Mouse (Mus musculus): Measurements from ENCODE around the gene Adcy9. TPM values are rescaled to one million over a fixed set of nuclear protein-coding genes. Genes with fewer than 3 reads are reported as not detected.

Adcy9 gene
- total and polyA plus RNA-seq, 2 experiments from 2014 or later = 1.8 to 19.0 TPM

DNA sequence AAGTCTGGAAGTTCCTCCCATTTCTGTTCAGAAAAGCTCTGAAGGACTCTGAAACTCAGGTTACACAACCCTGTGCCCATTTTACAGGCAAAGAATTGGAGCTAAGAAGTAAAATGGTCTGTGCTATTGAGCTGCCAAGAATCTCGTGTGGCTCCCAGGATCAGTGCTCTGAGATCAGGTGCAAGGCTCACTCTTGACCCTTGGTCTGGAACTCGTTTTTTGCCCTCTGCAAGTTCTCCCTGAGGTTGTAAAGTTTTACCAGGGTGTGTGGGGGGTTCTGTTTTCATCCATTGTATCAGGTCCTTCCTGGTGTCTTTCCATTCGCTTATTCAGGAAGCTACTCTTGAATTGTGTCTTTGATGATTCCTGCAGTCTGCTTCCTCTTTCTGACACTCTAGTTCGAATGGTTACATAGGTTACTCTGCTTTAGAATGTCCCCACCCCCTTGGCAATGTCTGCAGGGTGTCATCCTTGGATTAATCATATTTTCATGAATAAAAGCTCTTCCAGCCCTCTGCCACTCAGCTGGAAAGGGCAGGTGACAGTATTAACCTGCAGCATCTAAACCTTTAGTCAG is 5.4 kb upstream of the Adcy9 start:
- H3K9me3 ChIP-seq (replicated peaks; ENCODE audit: control insufficient read depth, low read length) = no peaks in the 10 kb centered on the region
- no peak overlapping the region for H3K4me3 ChIP-seq (ENCODE audit: low read depth, low read length)
- ATAC-seq (ENCODE audit: insufficient read depth, low read depth) (no peak), DNase-seq (ENCODE audit: low spot score) (no peak)
- no peak overlapping the region for H3K9ac ChIP-seq (replicated peaks; ENCODE audit: low read depth, low read length)
- no peaks in the 10 kb centered on the region for H3K27me3 ChIP-seq (ENCODE audit: control insufficient read depth, insufficient read depth, low read length)
- H3K27ac ChIP-seq (ENCODE audit: low read depth) = no peak overlapping the region
- 36% methylated on average over 4 of the region's 4 CpGs for WGBS
- H3K4me1 ChIP-seq (ENCODE audit: control insufficient read depth, insufficient read depth) = no peaks in the 10 kb centered on the region
- H3K4me2 ChIP-seq (ENCODE audit: low read depth, low read length) = no peak overlapping the region
- TF ChIP-seq EP300 (IDR thresholded peaks at IDR 0.05; ENCODE audit: low read depth) (no peak), CTCF (IDR thresholded peaks at IDR 0.05; ENCODE audit: low read depth) (no peak)
- no peaks in the 10 kb centered on the region for H3K36me3 ChIP-seq (replicated peaks; ENCODE audit: control insufficient read depth, insufficient read depth, low read length)

DNA sequence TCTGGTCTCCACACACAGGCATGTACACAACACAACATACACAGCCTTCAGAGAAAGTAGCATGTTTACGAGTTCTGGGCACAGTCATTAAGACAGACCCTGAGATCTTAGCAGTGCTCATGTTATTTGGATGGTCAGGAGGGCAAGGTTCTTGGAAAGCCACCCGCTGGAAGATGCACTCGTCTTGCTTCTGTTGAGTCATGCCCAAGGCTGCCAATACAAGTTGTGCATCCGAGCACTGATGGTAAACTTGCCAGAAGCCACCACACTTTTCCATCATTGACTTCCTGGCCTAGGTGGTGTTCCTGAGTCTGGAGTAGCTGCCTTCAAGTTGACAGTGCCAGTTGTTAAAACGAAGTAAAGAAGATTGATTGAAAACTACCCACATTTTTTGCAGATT is 3.3 kb upstream of the Adcy9 start:
- Histone ChIP-seq H3K9ac (replicated peaks; ENCODE audit: low read depth, low read length) (no peak overlapping the region), H3K9me3 (replicated peaks; ENCODE audit: control insufficient read depth, low read length) (no peaks in the 10 kb centered on the region), H3K36me3 (replicated peaks; ENCODE audit: control insufficient read depth, insufficient read depth, low read length) (no peaks in the 10 kb centered on the region), H3K27ac (ENCODE audit: low read depth) (no peak overlapping the region), H3K27me3 (ENCODE audit: control insufficient read depth, insufficient read depth, low read length) (no peaks in the 10 kb centered on the region), H3K4me2 (ENCODE audit: low read depth, low read length) (no peak overlapping the region), H3K4me3 (ENCODE audit: low read depth, low read length) (no peak overlapping the region), H3K4me1 (ENCODE audit: control insufficient read depth, insufficient read depth) (peaks cover 4% of the 10 kb centered on the region; the same call in 1 of the 2 replicates)
- TF ChIP-seq CTCF (IDR thresholded peaks at IDR 0.05; ENCODE audit: low read depth) = no peak
- TF ChIP-seq EP300 (IDR thresholded peaks at IDR 0.05; ENCODE audit: low read depth) = no peak
- DNase-seq (ENCODE audit: low spot score) (no peak), ATAC-seq (ENCODE audit: insufficient read depth, low read depth) (no peak)
- 68% methylated on average over 5 of the region's 5 CpGs for WGBS

DNA sequence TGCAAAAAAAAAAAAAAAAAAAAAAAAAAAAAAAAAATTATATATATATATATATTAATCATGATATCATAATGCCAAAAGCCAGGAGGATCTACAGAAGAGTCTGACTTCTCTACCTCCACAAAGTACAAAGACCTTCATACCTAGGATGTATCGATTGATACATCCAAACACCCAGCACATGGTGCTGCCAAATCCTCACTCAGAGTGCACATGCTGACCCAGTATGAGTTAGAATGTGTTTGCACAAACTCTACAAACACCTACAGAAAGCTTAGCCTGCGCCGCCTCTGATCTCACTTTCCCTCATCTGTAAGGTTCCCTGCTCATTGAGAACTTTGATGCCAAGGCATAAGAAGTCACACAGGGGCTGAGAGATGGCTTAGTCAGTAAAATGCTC is 2.7 kb upstream of the Adcy9 start:
- H3K27me3 ChIP-seq (ENCODE audit: control insufficient read depth, insufficient read depth, low read length) = no peaks in the 10 kb centered on the region
- H3K9ac ChIP-seq (replicated peaks; ENCODE audit: low read depth, low read length) = no peak overlapping the region
- no peak for DNase-seq (ENCODE audit: low spot score)
- no peak overlapping the region for H3K27ac ChIP-seq (ENCODE audit: low read depth)
- no peak overlapping the region for H3K4me3 ChIP-seq (ENCODE audit: low read depth, low read length)
- ATAC-seq (ENCODE audit: insufficient read depth, low read depth) = no peak
- TF ChIP-seq CTCF (IDR thresholded peaks at IDR 0.05; ENCODE audit: low read depth) = no peak
- TF ChIP-seq EP300 (IDR thresholded peaks at IDR 0.05; ENCODE audit: low read depth) = no peak
- no peaks in the 10 kb centered on the region for H3K36me3 ChIP-seq (replicated peaks; ENCODE audit: control insufficient read depth, insufficient read depth, low read length)
- H3K4me1 ChIP-seq (ENCODE audit: control insufficient read depth, insufficient read depth) = peaks cover 11% of the 10 kb centered on the region
- 90% methylated on average over 3 of the region's 3 CpGs for WGBS
- H3K9me3 ChIP-seq (replicated peaks; ENCODE audit: control insufficient read depth, low read length) = no peaks in the 10 kb centered on the region
- no peak overlapping the region for H3K4me2 ChIP-seq (ENCODE audit: low read depth, low read length)

GRCm38 (mm10) chr16:4419546-4420297 is 576 bp downstream of the Adcy9 start:
- Histone ChIP-seq H3K27me3 (ENCODE audit: control insufficient read depth, insufficient read depth, low read length) (no peaks in the 10 kb centered on the region), H3K36me3 (replicated peaks; ENCODE audit: control insufficient read depth, insufficient read depth, low read length) (no peaks in the 10 kb centered on the region), H3K4me1 (ENCODE audit: control insufficient read depth, insufficient read depth) (peaks cover 34% of the 10 kb centered on the region), H3K4me2 (ENCODE audit: low read depth, low read length) (peak overlapping the region; percentile 80), H3K4me3 (ENCODE audit: low read depth, low read length) (peak overlapping the region; percentile 67), H3K9me3 (replicated peaks; ENCODE audit: control insufficient read depth, low read length) (no peaks in the 10 kb centered on the region), H3K9ac (replicated peaks; ENCODE audit: low read depth, low read length) (peak overlapping the region; percentile 57), H3K27ac (ENCODE audit: low read depth) (peak overlapping the region; percentile 84)
- TF ChIP-seq CTCF (IDR thresholded peaks at IDR 0.05; ENCODE audit: low read depth) (no peak), EP300 (IDR thresholded peaks at IDR 0.05; ENCODE audit: low read depth) (no peak)
- ATAC-seq (ENCODE audit: insufficient read depth, low read depth) = peak; percentile 69
- under 1% methylated on average over 83 of the region's 85 CpGs for WGBS
- DNase-seq (ENCODE audit: low spot score) = peak; percentile 39

DNA sequence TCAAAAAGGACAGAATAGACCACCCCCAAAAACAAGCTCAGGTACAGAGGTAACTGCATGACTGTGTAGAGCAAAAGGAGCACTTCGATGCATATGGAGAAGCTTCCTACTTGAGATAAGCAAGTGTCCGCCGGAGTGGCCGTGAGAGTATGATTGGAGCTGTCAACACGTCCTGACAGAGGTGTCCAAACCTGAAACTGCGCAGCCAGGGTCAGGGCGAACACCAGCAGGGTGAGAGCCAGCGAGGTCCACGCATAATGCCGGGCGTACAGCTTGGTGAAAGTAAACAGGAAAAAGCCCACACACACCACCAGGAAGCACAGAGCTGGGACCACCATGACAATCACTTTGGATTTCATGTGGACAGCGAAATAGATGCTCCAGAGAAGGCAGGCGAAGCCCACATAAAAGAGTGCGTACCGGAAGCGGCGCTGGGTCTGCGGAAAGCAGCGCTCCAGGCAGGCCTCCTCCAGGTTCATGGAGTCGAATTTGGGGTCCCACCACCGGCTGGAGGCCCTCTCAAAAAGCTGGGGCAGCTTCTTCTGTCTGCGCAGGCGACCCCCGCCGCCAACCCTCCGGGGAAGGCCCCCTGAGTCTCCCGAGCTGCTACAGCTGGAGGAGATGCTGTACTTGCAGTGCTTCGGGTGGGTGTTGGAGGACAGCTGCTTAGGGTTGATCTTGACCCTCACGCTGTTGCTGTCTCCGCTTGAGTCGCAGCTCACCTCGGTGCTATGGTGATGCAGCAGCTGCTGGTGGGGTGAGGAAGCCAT is 1.3 kb downstream of the Adcy9 start:
- peaks cover 42% of the 10 kb centered on the region for H3K4me1 ChIP-seq (ENCODE audit: control insufficient read depth, insufficient read depth)
- peak overlapping the region; percentile 80 for H3K4me2 ChIP-seq (ENCODE audit: low read depth, low read length)
- no peaks in the 10 kb centered on the region for H3K36me3 ChIP-seq (replicated peaks; ENCODE audit: control insufficient read depth, insufficient read depth, low read length)
- H3K9me3 ChIP-seq (replicated peaks; ENCODE audit: control insufficient read depth, low read length) = no peaks in the 10 kb centered on the region
- no peak overlapping the region for H3K27ac ChIP-seq (ENCODE audit: low read depth)
- ATAC-seq (ENCODE audit: insufficient read depth, low read depth) (peak; percentile 9; the same call in 1 of the 2 replicates), DNase-seq (ENCODE audit: low spot score) (no peak)
- H3K9ac ChIP-seq (replicated peaks; ENCODE audit: low read depth, low read length) = peak overlapping the region; percentile 57
- TF ChIP-seq EP300 (IDR thresholded peaks at IDR 0.05; ENCODE audit: low read depth) (no peak), CTCF (IDR thresholded peaks at IDR 0.05; ENCODE audit: low read depth) (no peak)
- H3K4me3 ChIP-seq (ENCODE audit: low read depth, low read length) = peak overlapping the region; percentile 67
- H3K27me3 ChIP-seq (ENCODE audit: control insufficient read depth, insufficient read depth, low read length) = no peaks in the 10 kb centered on the region
- 12% methylated on average over 32 of the region's 32 CpGs for WGBS
